Mouse (Mus musculus): Measurements from ENCODE around the gene Msx1.

GRCm38 (mm10) chr5:37825111-37825600 lies 773 bp upstream of the Msx1 start:
- no peak for TF ChIP-seq CTCF (IDR thresholded peaks at IDR 0.05; ENCODE audit: low read depth)
- TF ChIP-seq EP300 (optimal IDR thresholded peaks at IDR 0.05): no peak
